Comparison of ENCODE assay signal across 8 mouse cellular contexts in the genomic region with DNA sequence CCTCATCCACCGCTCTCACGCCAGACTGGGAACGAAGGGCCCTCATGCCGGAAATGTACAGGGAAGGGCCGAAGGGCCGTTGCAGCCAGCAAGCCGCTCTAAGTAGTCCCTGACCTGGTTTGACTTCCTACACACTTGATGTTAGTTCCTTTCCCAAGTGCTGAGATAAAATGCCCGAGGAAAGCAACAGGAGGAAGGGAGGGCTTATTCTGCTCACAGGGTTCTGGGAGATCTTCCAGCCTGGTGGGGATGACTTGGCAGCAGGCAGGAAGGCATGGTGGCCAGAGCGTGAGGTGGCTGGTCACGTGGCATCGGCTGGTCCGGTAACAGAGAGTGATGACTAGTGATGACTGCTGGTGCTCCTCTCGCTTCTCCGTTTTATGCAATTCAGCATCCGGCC. TPM values are rescaled to one million over a fixed set of nuclear protein-coding genes. Genes with fewer than 3 reads are reported as not detected.
DNase-seq lines count a peak whose midpoint lies in the region; ATAC-seq lines count a peak whose summit lies in the region.

No protein-coding gene starts in this region.

- peak; percentile 58 for DNase-seq in cerebellum, adult 11-12 months
- DNase-seq in brain, adult 2 months (ENCODE audit: low read depth, low spot score), result peak; percentile 83
- peak; percentile 65 to 79 for DNase-seq in heart, postnatal 10 days
- DNase-seq in lung, adult 18-20 months, result peak; percentile 35 to 58
- DNase-seq in thymus, adult 18-20 months, result no peak
- no peak for DNase-seq in frontal cortex, postnatal 36 days (ENCODE audit: low spot score in 2 of 2)

- intact Hi-C loops in heart, postnatal 10 days (cut with DNase I), result no loop called here

- ATAC-seq in cerebellum, adult (ENCODE audit: insufficient number of reproducible peaks, low FRiP score, low TSS enrichment), result no peak; the same call in 1 of the 2 replicates
- ATAC-seq in megakaryocyte progenitor cell, adult 5-6 weeks (replicated peaks; ENCODE audit: poor library complexity), result no peak

RNA-seq across cellular contexts. Expression of gene Ctnnb1, which starts 47.9 kb away (rescaled TPM):
- 100 to 1,000 TPM; 624 to 701 TPM for total RNA-seq in heart, postnatal 10 days (2021)
- total RNA-seq in megakaryocyte progenitor cell, adult 5-6 weeks (2015), result 308 and 319 TPM in 2 replicates
- total RNA-seq in megakaryocyte progenitor cell, adult 5-6 weeks (2017), result 339 and 406 TPM in 2 replicates

Comparison
In these comparisons a context has a peak if more than half of its experiments do, and no peak if none do; other contexts are left out.
1. DNase-seq: peak in cerebellum, adult 11-12 months (single experiment), brain, adult 2 months (single experiment), heart, postnatal 10 days (2 of 2) and lung, adult 18-20 months (2 of 2); none in thymus, adult 18-20 months (0 of 2) and frontal cortex, postnatal 36 days (0 of 2).